Mouse (Mus musculus) CH12.LX (cell line): Measurements from ENCODE around the gene Gse1. TPM values are rescaled to one million over a fixed set of nuclear protein-coding genes. Genes with fewer than 3 reads are reported as not detected.

ENCODE experiments used
- DNase-seq: peaks from one replicate; pipeline ENCODE4 v3.0.0-alpha.2; 2013; ENCODE audit errors: extremely low read depth
- H3K27ac ChIP-seq: 2 replicates; pipeline ENCODE4 v1.5.1; 2012; ENCODE audit warnings: low read depth, mild to moderate bottlenecking, control low read depth, moderate library complexity; ENCODE audit not compliant: insufficient read depth
- H3K27me3 ChIP-seq: replicated peaks from 2 replicates; pipeline ENCODE3; 2012; ENCODE audit warnings: inconsistent platforms
- H3K36me3 ChIP-seq, 2 experiments: replicated peaks in 1 of 2; 2 replicates each; pipeline versions ENCODE3 to v1.6.1; 2012; ENCODE audit warnings: inconsistent platforms in 1 of 2, low read length in 1 of 2, mild to moderate bottlenecking in 1 of 2, mixed read lengths in 1 of 2, moderate library complexity in 1 of 2; ENCODE audit not compliant: control insufficient read depth in 1 of 2, insufficient read depth in 1 of 2
- H3K4me1 ChIP-seq, 2 experiments: 2 replicates each; pipeline ENCODE4 v1.6.1; 2012; ENCODE audit warnings: inconsistent platforms in 1 of 2, moderate library complexity in 1 of 2; ENCODE audit not compliant: insufficient read depth in 2 of 2, control insufficient read depth in 1 of 2
- H3K4me2 ChIP-seq: 2 replicates; pipeline ENCODE4 v1.6.1; 2012; ENCODE audit warnings: low read depth, mild to moderate bottlenecking, control low read depth; ENCODE audit not compliant: poor library complexity, insufficient read depth, severe bottlenecking
- H3K4me3 ChIP-seq, 3 experiments: fragments of 150-350 bp in 1 of 3; sonication (generic) in 1 of 3; replicated peaks in 1 of 3; 2 replicates each; pipeline versions ENCODE3 to v1.5.1; 2011 to 2012; ENCODE audit warnings: low read depth in 2 of 3, low read length in 2 of 3, mild to moderate bottlenecking in 2 of 3, moderate library complexity in 2 of 3, control low read depth in 1 of 3, improper control_type of control experiment in 1 of 3, inconsistent platforms in 1 of 3, mixed read lengths in 1 of 3; ENCODE audit not compliant: poor library complexity in 1 of 3
- H3K79me2 ChIP-seq: replicated peaks from 2 replicates; pipeline ENCODE4 v1.6.1; 2012; ENCODE audit warnings: mild to moderate bottlenecking, moderate library complexity; ENCODE audit not compliant: control insufficient read depth, poor library complexity, insufficient read depth, severe bottlenecking; ENCODE audit errors: extremely low read depth
- H3K9ac ChIP-seq: 2 replicates; pipeline ENCODE4 v1.6.1; 2012; ENCODE audit warnings: low read depth, mild to moderate bottlenecking, control low read depth, moderate library complexity; ENCODE audit not compliant: insufficient read depth
- H3K9me3 ChIP-seq: replicated peaks from 2 replicates; pipeline ENCODE3; 2012; ENCODE audit warnings: low read length, inconsistent platforms, mixed read lengths
- BHLHE40 ChIP-seq: IDR thresholded peaks from 2 replicates; pipeline ENCODE4 v1.6.1; 2011; ENCODE audit warnings: mild to moderate bottlenecking, low read depth, low read length, improper control_type of control experiment
- CHD2 ChIP-seq: IDR thresholded peaks from 2 replicates; pipeline ENCODE4 v1.6.1; 2011; ENCODE audit warnings: low read length, improper control_type of control experiment
- EP300 ChIP-seq: IDR thresholded peaks from 2 replicates; pipeline ENCODE4 v1.6.1; 2011; ENCODE audit warnings: low read length, improper control_type of control experiment
- ETS1 ChIP-seq: conservative IDR thresholded peaks from 2 replicates; pipeline ENCODE4 v1.6.1; 2012; ENCODE audit warnings: low read depth, mild to moderate bottlenecking, inconsistent platforms, low read length, improper control_type of control experiment, moderate library complexity
- GABPA ChIP-seq: IDR thresholded peaks from 2 replicates; pipeline ENCODE4 v1.6.1; 2012; ENCODE audit warnings: low read depth, low read length, improper control_type of control experiment, inconsistent platforms; ENCODE audit not compliant: insufficient replicate concordance
- IRF4 ChIP-seq: IDR thresholded peaks from 2 replicates; pipeline ENCODE4 v1.6.1; 2014; ENCODE audit warnings: low read depth, mild to moderate bottlenecking, inconsistent platforms, low read length, improper control_type of control experiment
- JUND ChIP-seq: conservative IDR thresholded peaks from 2 replicates; pipeline ENCODE4 v1.6.1; 2011; ENCODE audit warnings: low read depth, low read length, improper control_type of control experiment
- KAT2A ChIP-seq: IDR thresholded peaks from 2 replicates; pipeline ENCODE4 v1.6.1; 2012; ENCODE audit warnings: low read length, improper control_type of control experiment, inconsistent platforms; ENCODE audit not compliant: insufficient replicate concordance
- MAFK ChIP-seq: IDR thresholded peaks from 2 replicates; pipeline ENCODE4 v1.6.1; 2011; ENCODE audit warnings: low read length, improper control_type of control experiment; ENCODE audit not compliant: insufficient replicate concordance
- MAZ ChIP-seq: IDR thresholded peaks from 2 replicates; pipeline ENCODE4 v1.6.1; 2012; ENCODE audit warnings: low read depth, mild to moderate bottlenecking, inconsistent platforms, low read length, improper control_type of control experiment, moderate library complexity
- MEF2A ChIP-seq: IDR thresholded peaks from 2 replicates; pipeline ENCODE4 v1.6.1; 2014; ENCODE audit warnings: low read depth, mild to moderate bottlenecking, inconsistent platforms, low read length, improper control_type of control experiment, borderline replicate concordance
- MXI1 ChIP-seq: IDR thresholded peaks from 2 replicates; pipeline ENCODE4 v1.6.1; 2011; ENCODE audit warnings: mild to moderate bottlenecking, low read depth, low read length, improper control_type of control experiment
- MYC ChIP-seq: IDR thresholded peaks from 2 replicates; pipeline ENCODE4 v1.6.1; 2011; ENCODE audit warnings: low read depth, mild to moderate bottlenecking, improper control_type of control experiment, low read length
- NRF1 ChIP-seq: IDR thresholded peaks from 2 replicates; pipeline ENCODE4 v1.6.1; 2014; ENCODE audit warnings: low read depth, mild to moderate bottlenecking, inconsistent platforms, low read length, improper control_type of control experiment, moderate library complexity
- POLR2A ChIP-seq: IDR thresholded peaks from 2 replicates; pipeline ENCODE4 v1.6.1; 2011; ENCODE audit warnings: low read depth, mild to moderate bottlenecking, improper control_type of control experiment, low read length
- POLR2AphosphoS2 ChIP-seq: IDR thresholded peaks from 2 replicates; pipeline ENCODE4 v1.6.1; 2011; ENCODE audit warnings: low read depth, low read length, improper control_type of control experiment
- SMC3 ChIP-seq: IDR thresholded peaks from 2 replicates; pipeline ENCODE4 v1.6.1; 2011; ENCODE audit warnings: low read depth, low read length, improper control_type of control experiment
- TBP ChIP-seq: conservative IDR thresholded peaks from 2 replicates; pipeline ENCODE4 v1.6.1; 2011; ENCODE audit warnings: low read depth, low read length, improper control_type of control experiment
- TCF12 ChIP-seq: IDR thresholded peaks from 2 replicates; pipeline ENCODE4 v1.6.1; 2014; ENCODE audit warnings: low read depth, mild to moderate bottlenecking, inconsistent platforms, low read length, improper control_type of control experiment
- USF1 ChIP-seq: IDR thresholded peaks from 2 replicates; pipeline ENCODE4 v1.6.1; 2014; ENCODE audit warnings: low read depth, mild to moderate bottlenecking, inconsistent platforms, low read length, improper control_type of control experiment
- USF2 ChIP-seq: conservative IDR thresholded peaks from 2 replicates; pipeline ENCODE4 v1.6.1; 2011; ENCODE audit warnings: low read depth, low read length, improper control_type of control experiment
- ZC3H11A ChIP-seq: IDR thresholded peaks from 2 replicates; pipeline ENCODE4 v1.6.1; 2012; ENCODE audit warnings: low read depth, mild to moderate bottlenecking, inconsistent platforms, low read length, improper control_type of control experiment
- ZKSCAN1 ChIP-seq: IDR thresholded peaks from 2 replicates; pipeline ENCODE4 v1.6.1; 2012; ENCODE audit warnings: low read depth, inconsistent platforms, low read length, improper control_type of control experiment, borderline replicate concordance
- ZNF384 ChIP-seq: IDR thresholded peaks from 2 replicates; pipeline ENCODE4 v1.6.1; 2012; ENCODE audit warnings: low read depth, low read length, improper control_type of control experiment, inconsistent platforms
- dilution Hi-C: fragments of 300-500 bp; cut with MboI; formaldehyde crosslinking; loops from 2 replicates; pipeline ENCODE4 v1.14.3; 2020; ENCODE audit warnings: low sequenced_read_pairs; ENCODE audit not compliant: extremely low pct_unique_long_range_greater_than_20kb, extremely low pct_ligation_motif_present
- in situ Hi-C: fragments of 300-500 bp; cut with MboI; formaldehyde crosslinking; loops from 3 replicates; pipeline ENCODE4 v1.14.3; 2019; ENCODE audit warnings: low sequenced_read_pairs, low pct_ligation_motif_present, low pct_unique_long_range_greater_than_20kb, mixed read lengths
- polyA plus RNA-seq: library from polyadenylated mRNA; unstranded; fragments of >175 nt; gene quantifications from 2 replicates; pipeline ENCODE4 v1.2.1, GENCODE M21; 2012; ENCODE audit warnings: low read depth; ENCODE audit not compliant: insufficient read length
- total RNA-seq, 2 experiments: library from RNA; depleted of rRNA; stranded (reverse); fragments of 300-350 nt in 1 of 2; fragments of >200 nt in 1 of 2; gene quantifications; 2 replicates each; pipeline ENCODE4 v1.2.3; 2012 to 2014

The Gse1 gene
- total and polyA plus RNA-seq, 3 experiments: 1.3 to 9.8 (median 8.5) TPM

- in situ Hi-C loops (loop anchor here (10.0 kb wide), 1 partner anchor 179 kb away; no protein-coding TSS in a partner anchor), dilution Hi-C loops (no loop called here)
- TF ChIP-seq CHD2 (peak; percentile 30; the same call in 1 of the 2 replicates), SMC3 (no peak), NRF1 (no peak), TCF12 (peak; percentile 15; the same call in 1 of the 2 replicates), MEF2A (peak; percentile 38; the same call in 1 of the 2 replicates), MXI1 (no peak), BHLHE40 (peak; percentile 50), KAT2A (0 out of 2 replicates have a peak, but pooled peaks have one; percentile 26), ETS1 (peak; percentile 38; the same call in 1 of the 2 replicates), IRF4 (peak; percentile 85; the same call in 1 of the 2 replicates), MAZ (peak; percentile 61), EP300 (peak; percentile 76), USF1 (no peak)
- Histone ChIP-seq H3K79me2 (no peaks in the 10 kb centered on the region), H3K9ac (0 out of 2 replicates have a peak overlapping the region, but pooled peaks have one; percentile 27), H3K9me3 (peaks cover 19% of the 10 kb centered on the region), H3K4me3 (no peak overlapping the region), H3K4me1 (peaks cover 27 to 69% of the 10 kb centered on the region in 2 experiments), H3K27me3 (no peaks in the 10 kb centered on the region), H3K27ac (no peak overlapping the region), H3K4me2 (peak overlapping the region; percentile 55), H3K36me3 (no peaks in the 10 kb centered on the region)
- peak; percentile 83 for DNase-seq
Observed at GRCm38 (mm10) chr8:120335262-120336086, 107.2 kb downstream of the Gse1 start.

- dilution Hi-C loops (no loop called here), in situ Hi-C loops (loop anchor here (10.0 kb wide), 1 partner anchor 179 kb away; no protein-coding TSS in a partner anchor)
- Histone ChIP-seq H3K9ac (no peak overlapping the region), H3K4me3 (no peak overlapping the region), H3K36me3 (no peaks in the 10 kb centered on the region), H3K4me1 (peaks cover 27 to 63% of the 10 kb centered on the region in 2 experiments), H3K4me2 (0 out of 2 replicates have a peak overlapping the region, but pooled peaks have one; percentile 55), H3K27ac (no peak overlapping the region), H3K27me3 (no peaks in the 10 kb centered on the region), H3K79me2 (no peaks in the 10 kb centered on the region), H3K9me3 (peaks cover 19% of the 10 kb centered on the region)
- TF ChIP-seq IRF4 (no peak), ZKSCAN1 (no peak), USF1 (no peak), JUND (no peak), EP300 (no peak), MYC (no peak), SMC3 (no peak), BHLHE40 (no peak), MEF2A (no peak), POLR2AphosphoS2 (no peak), ZNF384 (no peak), MAFK (no peak), TBP (no peak), POLR2A (no peak), USF2 (no peak), MXI1 (no peak), MAZ (no peak), ZC3H11A (no peak), GABPA (no peak)
- DNase-seq: no peak
Observed at GRCm38 (mm10) chr8:120336087-120336380, 107.8 kb downstream of the Gse1 start.
